Mouse (Mus musculus): ENCODE results near the gene Igfn1.

- TF ChIP-seq POLR2A (IDR thresholded peaks at IDR 0.05; ENCODE audit: control insufficient read depth, low read depth, low read length) (no peak), CTCF (IDR thresholded peaks at IDR 0.05; ENCODE audit: control insufficient read depth, insufficient read depth, insufficient replicate concordance, low read depth, low read length) (no peak)
These were observed 32.8 kb upstream of the Igfn1 start for GRCm38 (mm10) chr1:136038746-136039538.

All from testis, adult 2 months (tissue).